Mouse (Mus musculus) adrenal gland, adult 2 months (tissue): Measurements from ENCODE around the gene Itpr1. TPM values are rescaled to one million over a fixed set of nuclear protein-coding genes. Genes with fewer than 3 reads are reported as not detected.

ENCODE experiments used
- DNase-seq: peaks from one replicate; pipeline ENCODE4 v3.0.0; 2021
- polyA plus RNA-seq: library from polyadenylated mRNA; depleted of rRNA; stranded (reverse); fragments of >200 nt; gene quantifications from 2 replicates; pipeline ENCODE4 v1.2.3, GENCODE M21; 2012
- total RNA-seq, 2 experiments: library from RNA; stranded (reverse); gene quantifications; 2 replicates each; pipeline ENCODE4 v1.2.3; 2021

Itpr1 gene
- total and polyA plus RNA-seq, 3 experiments: 23.0 to 176 (median 120) TPM

- DNase-seq: no peak
Observed at GRCm38 (mm10) chr6:108441290-108441689, 228.4 kb downstream of the Itpr1 start.

GRCm38 (mm10) chr6:108442291-108442690 is 229.4 kb downstream of the Itpr1 start:
- peak; percentile 45 for DNase-seq

DNA sequence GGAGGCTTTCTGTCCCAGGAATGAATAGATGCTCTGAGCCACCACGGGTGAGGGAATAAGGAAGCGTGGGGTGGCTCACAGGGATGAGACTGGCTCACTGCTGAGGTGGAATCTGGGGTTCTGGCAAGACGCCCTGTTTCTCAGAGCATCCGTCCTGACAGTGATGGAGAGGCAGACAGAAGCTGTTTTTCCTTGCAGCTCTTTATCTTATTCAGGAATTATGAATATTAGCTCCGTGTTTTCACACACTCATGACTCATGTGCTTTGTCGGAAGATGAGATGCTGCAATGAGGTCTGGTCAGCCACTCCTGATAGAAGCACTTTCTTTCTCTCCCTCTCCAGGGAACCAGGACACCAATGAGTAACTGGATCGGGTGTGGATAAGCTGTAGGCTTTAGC is 231.5 kb downstream of the Itpr1 start:
- DNase-seq: peak; percentile 53

DNA sequence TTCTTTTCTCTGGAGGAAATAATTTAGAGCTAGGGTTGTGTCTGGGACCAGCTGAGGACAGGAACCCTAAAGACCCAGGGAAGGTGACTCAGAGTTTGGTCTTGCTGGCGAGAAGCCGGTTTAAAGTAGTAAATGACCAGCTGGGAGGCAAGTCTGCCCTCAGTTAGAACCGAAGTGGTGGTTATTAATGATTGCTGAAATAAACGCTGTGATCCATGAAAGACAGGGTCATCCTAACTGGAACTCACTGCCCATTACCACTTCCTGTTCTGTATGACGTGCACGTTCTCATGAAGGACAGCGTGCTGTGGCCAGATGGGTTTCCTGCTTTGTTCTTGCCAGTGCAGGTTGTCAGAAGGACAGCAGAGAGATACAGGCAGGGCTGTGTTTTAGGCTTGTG is 232.1 kb downstream of the Itpr1 start:
- no peak for DNase-seq

- no peak for DNase-seq
Observed at GRCm38 (mm10) chr6:108446766-108447165, 233.9 kb downstream of the Itpr1 start.

- peak; percentile 65 for DNase-seq
Observed at GRCm38 (mm10) chr6:108447179-108447845, 234.4 kb downstream of the Itpr1 start.

GRCm38 (mm10) chr6:108448016-108448735 is 235.3 kb downstream of the Itpr1 start:
- DNase-seq: peak; percentile 83

DNA sequence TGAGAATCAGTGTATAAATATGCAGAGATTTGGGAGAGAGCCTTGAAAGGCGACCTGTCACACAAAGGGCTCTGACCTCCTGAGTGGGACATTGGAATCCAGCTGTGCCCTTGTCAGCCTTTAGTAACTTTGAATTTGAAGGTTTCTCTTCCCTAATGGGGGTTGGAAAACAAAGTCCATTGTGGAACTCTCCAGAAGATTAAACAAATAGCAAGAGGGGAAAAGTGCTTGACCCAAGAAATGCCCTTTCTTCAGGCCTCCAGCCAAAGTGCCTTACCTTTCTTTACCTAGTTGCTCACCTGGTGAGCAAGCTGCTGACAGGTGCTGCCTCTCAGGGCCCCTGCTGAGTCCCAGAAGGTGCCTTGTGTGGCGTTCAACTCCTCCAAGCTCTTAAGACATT is 236.0 kb downstream of the Itpr1 start:
- no peak for DNase-seq

DNA sequence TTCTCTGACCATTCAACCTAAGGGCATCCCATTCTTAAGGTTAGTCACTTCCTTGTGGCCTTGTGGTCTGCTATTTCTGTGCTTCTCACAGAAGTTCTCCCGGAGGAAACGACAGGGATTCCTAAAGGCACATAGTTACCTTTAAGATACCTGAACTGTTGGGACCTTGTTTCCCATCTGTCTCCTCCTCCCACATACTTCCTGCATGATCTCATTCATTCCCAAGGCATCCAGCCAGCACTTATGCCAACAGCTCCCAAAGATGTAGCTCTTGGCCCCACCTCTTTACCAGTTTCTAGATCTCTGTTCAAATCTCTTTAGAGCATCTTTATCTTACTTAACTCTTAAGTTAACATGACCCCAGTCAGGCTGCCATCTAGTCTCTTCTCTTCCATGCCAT is 238.6 kb downstream of the Itpr1 start:
- no peak for DNase-seq

DNA sequence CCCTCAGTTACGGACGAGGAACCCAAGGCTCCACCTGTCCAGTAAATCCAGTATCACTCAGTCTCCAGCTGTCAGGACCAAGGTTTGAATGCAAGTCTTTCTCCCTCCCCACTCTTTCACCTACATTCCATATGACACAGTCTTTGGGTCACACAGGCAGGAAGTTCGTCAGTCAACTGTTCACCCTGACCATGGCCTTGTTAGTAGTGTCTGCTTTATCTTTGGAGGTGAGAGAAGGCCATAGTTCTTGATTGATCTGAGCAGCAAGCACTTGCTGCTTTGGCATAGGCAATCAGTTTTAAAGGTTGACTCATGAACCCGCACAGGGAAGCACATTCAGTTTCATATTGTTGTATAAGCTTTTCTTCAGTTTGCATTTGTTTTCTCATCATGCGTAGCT is 240.7 kb downstream of the Itpr1 start:
- no peak for DNase-seq

GRCm38 (mm10) chr6:108454061-108454891 is 241.4 kb downstream of the Itpr1 start:
- no peak for DNase-seq

GRCm38 (mm10) chr6:108454979-108455836 is 242.3 kb downstream of the Itpr1 start:
- DNase-seq: no peak

DNA sequence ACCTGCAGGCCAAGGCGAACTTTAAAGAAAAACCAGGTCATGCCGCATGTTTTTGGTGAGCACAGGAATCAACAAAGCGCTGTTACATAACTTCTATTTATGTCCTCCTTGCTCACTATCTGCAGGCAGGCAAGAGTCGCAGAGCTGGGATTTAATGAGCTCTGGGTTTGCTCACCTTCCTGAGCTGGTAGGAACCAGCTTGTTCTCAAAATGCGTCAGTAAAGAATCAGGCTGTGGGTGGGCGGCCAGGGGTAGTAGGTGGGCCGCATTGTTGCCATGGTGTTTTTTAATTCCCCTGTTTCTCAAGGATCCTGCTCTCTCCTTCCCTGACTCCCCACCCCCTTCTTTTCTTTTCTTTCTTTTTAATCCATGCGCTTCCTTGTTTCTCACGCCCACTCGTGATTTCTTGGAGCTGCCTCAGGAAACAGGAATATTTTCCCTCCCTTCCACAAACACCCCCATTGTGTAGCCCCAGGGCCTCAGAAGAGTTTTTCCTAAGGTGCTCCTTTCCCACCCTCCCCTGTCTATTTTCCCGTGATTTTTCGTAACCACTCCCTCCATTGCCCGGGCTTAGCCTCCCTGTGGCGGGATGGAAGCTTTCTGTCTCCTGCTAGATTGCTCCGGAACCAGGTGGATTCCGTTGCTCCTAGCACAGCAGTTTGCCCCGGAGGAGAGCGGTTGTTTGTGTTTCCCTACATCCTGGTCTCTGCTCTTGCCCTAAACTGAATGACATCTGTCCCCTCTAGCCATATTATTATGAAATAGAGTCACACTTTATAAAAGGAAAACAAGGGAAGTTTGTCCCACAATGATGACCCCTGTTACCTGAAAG is 243.6 kb downstream of the Itpr1 start:
- DNase-seq: no peak

- DNase-seq: no peak
Observed at GRCm38 (mm10) chr6:108457063-108457405, 244.1 kb downstream of the Itpr1 start.

DNA sequence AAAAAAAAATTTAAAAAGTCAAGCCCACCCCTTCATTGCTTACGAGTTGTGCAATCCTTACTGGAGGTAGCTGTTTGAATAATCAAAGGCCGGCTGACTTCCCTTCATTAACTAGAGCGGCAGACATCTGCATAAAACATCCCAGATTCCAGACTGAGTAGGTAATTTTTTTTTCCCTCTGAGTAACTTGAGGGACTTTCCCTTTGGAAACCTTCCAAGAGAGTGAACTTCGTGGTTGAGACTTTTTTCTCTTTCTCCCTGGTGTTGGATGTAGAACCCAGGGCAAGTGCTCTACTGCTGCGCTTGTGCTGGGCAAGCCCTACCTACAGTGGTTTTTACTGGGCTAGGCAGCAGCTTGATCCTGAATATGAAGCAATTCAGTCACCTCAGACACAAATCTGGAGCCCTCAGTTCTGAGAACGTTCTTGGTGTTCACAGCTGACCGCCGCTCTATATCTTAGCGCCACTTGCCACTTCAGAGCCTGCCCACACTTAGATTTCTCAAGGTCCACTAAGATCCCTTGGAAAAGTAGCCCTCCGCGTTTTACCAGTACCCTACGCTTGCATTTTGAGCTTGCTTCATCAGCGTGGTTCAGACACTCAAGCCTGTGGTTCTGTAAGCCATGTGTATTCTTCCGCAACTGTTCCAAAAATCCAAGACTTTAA is 244.8 kb downstream of the Itpr1 start:
- no peak for DNase-seq

DNA sequence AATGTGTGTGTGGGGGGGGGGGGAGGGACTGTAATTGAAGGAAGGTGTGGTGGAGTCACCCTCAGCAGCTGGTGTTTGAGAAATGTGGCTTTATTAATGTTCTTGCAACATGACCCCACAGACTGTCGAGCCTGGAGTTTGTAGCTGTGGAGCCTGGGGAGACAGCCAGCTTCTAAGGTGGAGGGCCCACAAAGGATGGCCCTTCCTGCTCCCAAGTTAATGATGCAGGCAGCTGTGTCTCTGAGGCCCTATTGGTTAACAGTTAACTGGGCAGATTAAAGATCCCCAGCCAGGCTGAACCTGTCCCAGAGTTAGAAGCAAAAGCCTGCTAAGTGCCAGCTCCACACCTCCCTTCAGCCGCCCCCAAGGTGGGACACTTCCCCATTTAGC is 245.3 kb downstream of the Itpr1 start:
- no peak for DNase-seq

DNA sequence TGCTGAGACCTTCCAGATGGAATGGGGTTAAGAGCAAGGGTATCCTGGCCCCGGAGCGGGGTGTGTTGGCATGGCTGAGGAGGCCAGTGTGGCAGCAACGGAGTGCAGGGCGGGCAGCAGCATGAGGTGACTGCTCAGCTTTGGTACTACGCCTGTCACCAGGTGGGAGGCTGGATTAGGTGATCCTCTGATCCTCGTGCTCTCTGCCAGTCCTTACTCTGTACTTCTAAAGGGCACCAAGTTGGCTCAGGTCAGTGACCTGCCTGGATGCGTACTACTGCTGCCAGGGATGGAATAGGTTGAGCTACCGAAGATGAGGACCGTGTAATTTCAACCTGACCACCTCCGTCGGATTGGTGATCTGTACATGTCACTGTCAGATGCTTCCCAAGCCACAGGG is 245.9 kb downstream of the Itpr1 start:
- DNase-seq: no peak

DNA sequence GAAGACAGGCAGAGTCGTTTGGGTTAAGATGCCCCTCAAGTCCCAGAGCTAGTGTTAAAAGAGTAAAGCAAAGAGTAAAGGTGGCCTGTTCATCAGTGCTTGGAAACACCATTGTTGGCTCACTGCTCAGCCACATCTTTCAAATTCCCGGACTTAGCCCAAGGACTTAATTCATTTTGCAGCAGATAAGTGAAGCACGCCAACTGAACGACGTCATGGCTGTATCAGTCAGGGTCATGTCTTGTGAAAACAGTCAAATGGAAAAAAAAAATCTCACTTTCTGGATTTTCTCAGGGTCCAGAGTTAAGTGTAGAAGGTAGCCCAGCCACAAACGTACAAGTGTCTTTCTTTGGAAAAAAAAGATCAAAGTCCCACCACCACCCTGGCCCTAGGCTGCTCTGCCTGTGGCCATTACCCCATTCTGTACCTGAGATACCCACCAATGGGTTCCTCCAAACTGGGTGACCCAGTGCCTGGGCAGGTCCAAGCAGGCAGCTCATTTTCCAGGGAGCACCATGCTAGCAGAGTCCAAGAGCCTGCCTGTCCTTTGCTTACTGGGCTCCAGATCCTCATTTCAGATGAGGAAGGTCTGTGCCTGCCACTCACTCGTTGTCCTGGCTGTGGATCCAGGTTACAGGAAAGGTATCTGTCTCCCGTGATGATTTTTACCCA is 251.5 kb downstream of the Itpr1 start:
- peak; percentile 81 for DNase-seq

DNA sequence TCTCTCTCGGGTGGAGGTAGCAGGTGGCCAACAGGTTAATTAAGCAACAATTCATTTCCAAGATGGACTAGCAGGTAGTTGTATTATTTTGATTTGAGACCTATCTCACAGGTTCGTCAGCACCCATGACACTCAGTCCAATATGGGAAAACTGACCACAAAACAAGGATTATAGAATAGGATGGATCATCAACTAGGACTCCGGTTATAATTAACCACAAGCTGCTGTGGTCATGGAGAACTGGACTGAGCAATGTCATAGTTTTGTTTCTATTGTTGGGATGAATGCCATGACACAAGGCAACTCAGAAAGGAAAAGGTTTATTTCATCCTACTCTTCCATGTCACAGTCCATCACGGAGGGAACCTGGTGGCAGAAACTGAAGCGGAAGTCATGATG is 252.3 kb downstream of the Itpr1 start:
- no peak for DNase-seq

DNA sequence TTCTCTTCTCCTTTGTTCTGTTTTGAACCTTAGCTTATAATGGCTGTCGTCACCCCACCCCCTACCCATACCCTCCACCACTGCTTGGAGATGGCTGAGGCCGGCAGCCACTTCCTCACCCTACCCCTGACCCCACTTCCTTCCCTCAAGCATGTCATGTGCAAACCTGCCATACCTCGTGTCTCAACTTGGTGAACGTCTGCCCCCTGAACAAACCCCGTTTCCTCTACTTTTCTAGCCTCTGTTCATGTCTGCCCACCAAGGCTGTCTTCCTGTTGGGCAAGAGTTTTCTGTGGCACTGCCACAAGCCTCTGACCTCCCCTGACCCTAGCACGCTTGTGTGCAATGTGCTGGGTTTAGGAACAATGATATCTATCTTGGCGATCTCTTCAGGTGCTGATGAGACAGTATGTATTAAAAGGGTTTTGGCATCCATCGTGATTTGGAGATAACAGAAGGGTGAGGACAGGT is 253.2 kb downstream of the Itpr1 start:
- DNase-seq: peak; percentile 65
